Mouse (Mus musculus) embryonic fibroblast, embryonic 13.5 days (primary cell): ENCODE results near the gene Phf23.

ENCODE experiments used
- CTCF ChIP-seq: IDR thresholded peaks from 2 replicates; pipeline ENCODE4 v1.5.1; 2011; ENCODE audit warnings: mild to moderate bottlenecking, control low read depth, low read length, moderate library complexity, borderline replicate concordance; ENCODE audit not compliant: insufficient read depth
- POLR2A ChIP-seq: IDR thresholded peaks from 2 replicates; pipeline ENCODE4 v1.6.1; 2011; ENCODE audit warnings: low read depth, mild to moderate bottlenecking, control low read depth, low read length, moderate library complexity

- TF ChIP-seq POLR2A: no peak
- TF ChIP-seq CTCF: no peak
Observed at GRCm38 (mm10) chr11:69953267-69953915, 42.2 kb upstream of the Phf23 start.
